Mouse (Mus musculus) liver, postnatal 0 days (tissue): ENCODE results near the gene Efna5.

Experiments used
- CTCF ChIP-seq: sonication (generic); IDR thresholded peaks from 2 replicates; pipeline ENCODE4 v1.5.1; 2016; ENCODE audit warnings: antibody characterized with exemption, low read depth
- EP300 ChIP-seq: IDR thresholded peaks from 2 replicates; pipeline ENCODE4 v1.6.1; 2016; ENCODE audit warnings: antibody characterized with exemption, low read depth, mild to moderate bottlenecking

GRCm38 (mm10) chr17:62622481-62622880 lies 258.6 kb downstream of the Efna5 start:
- TF ChIP-seq EP300 (no peak), CTCF (no peak)
